Mouse (Mus musculus) embryonic facial prominence, embryonic 15.5 days (tissue): Measurements from ENCODE around the gene Mpnd. TPM values are rescaled to one million over a fixed set of nuclear protein-coding genes. Genes with fewer than 3 reads are reported as not detected.

Experiments used
- ATAC-seq: fragments of 200-750 bp; cut with Nextera tagmentation; 2 replicates; pipeline ENCODE4 v1.8.0; 2017; ENCODE audit warnings: low read depth, moderate TSS enrichment; ENCODE audit not compliant: insufficient number of reproducible peaks, low FRiP score, low TSS enrichment
- H3K27ac ChIP-seq: fragments of 300-500 bp; sonication (generic); replicated peaks from 2 replicates; pipeline ENCODE4 v1.5.1; 2015; ENCODE audit warnings: mild to moderate bottlenecking, inconsistent platforms
- H3K27me3 ChIP-seq: fragments of 300-500 bp; sonication (generic); 2 replicates; pipeline ENCODE4 v1.6.1; 2015; ENCODE audit warnings: inconsistent platforms
- H3K36me3 ChIP-seq: fragments of 300-500 bp; sonication (generic); 2 replicates; pipeline ENCODE4 v1.6.1; 2015; ENCODE audit warnings: mild to moderate bottlenecking, inconsistent platforms
- H3K4me1 ChIP-seq: fragments of 300-500 bp; sonication (generic); 2 replicates; pipeline ENCODE4 v1.6.1; 2015; ENCODE audit warnings: inconsistent platforms
- H3K4me2 ChIP-seq: fragments of 300-500 bp; sonication (generic); replicated peaks from 2 replicates; pipeline ENCODE4 v1.6.1; 2015; ENCODE audit warnings: mild to moderate bottlenecking, inconsistent platforms
- H3K4me3 ChIP-seq: fragments of 300-500 bp; sonication (generic); replicated peaks from 2 replicates; pipeline ENCODE4 v1.5.1; 2015; ENCODE audit warnings: mild to moderate bottlenecking, inconsistent platforms
- H3K9ac ChIP-seq: fragments of 300-500 bp; sonication (generic); 2 replicates; pipeline ENCODE4 v1.6.1; 2015; ENCODE audit warnings: inconsistent platforms
- H3K9me3 ChIP-seq: fragments of 300-500 bp; sonication (generic); replicated peaks from 2 replicates; pipeline ENCODE4 v1.6.1; 2016; ENCODE audit warnings: inconsistent platforms
- WGBS: fragments of 180-500 bp; shearing (Covaris S2); methylation state at CpG from one replicate; pipeline ENCODE4 v1.1.7; 2015; 5-methylcytosine and 5-hydroxymethylcytosine counted together
- polyA plus RNA-seq: library from polyadenylated mRNA; unstranded; fragments of >200 nt; fragmentation: Nextera tagmentation; extraction: Ambion mirVana; gene quantifications from 2 replicates; pipeline ENCODE4 v1.2.1, GENCODE M21; 2015

Mpnd gene
- polyA plus RNA-seq, 1 experiment from 2014 or later = 97.2 TPM

DNA sequence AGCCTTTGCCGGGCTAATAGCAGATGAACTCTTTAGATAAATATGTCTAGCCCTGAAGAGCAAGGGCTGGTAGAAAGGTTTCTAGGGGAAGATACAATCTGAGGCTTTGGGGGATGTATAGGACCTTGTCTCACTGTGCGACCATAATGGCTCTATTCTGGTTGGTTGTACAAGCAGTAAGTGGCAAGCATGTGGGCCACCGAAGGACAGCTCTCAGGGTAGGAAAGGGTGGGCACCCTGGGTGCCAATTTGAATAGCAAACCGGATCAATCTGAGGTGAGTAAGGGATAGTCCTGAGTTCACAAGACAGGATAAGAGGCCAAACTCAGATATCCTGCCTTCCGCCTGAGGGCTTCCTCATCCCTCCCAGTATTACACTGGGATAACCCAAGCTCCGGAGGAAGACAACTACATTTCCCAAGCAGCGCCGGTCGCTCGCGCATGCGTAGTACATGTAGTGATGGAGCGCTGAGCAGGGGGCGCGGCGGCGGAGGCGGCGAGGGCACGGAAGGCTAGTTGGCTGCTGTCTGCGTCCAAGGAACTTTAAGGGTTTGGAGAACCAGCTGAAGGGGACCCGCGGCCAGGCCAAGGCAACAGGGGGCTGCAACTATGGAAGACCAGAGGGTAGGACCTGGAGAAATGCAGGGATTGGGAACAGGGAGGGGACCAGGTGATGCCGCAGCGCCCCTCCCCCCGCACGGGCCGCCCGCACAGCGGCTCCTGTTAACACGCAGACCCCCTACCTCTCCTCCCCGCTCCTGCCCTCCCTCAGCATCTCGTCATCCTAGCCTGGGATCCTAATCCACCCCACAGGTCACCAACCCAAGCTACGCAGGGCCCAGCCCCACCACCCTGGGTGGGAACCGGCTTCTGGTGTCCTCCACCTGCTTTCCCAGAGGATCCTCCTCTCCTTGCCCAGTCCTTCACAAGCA is 19.2 kb upstream of the Mpnd start, which contains the start of gene Fsd1:
TSS of gene Fsd1 (plus strand) at position 480 of the 932 bp plus-strand sequence.
- ATAC-seq = peak; percentile 15; the same call in 1 of the 2 replicates
- peak within 1 kb of the TSS; percentile 16 for H3K9ac ChIP-seq

DNA sequence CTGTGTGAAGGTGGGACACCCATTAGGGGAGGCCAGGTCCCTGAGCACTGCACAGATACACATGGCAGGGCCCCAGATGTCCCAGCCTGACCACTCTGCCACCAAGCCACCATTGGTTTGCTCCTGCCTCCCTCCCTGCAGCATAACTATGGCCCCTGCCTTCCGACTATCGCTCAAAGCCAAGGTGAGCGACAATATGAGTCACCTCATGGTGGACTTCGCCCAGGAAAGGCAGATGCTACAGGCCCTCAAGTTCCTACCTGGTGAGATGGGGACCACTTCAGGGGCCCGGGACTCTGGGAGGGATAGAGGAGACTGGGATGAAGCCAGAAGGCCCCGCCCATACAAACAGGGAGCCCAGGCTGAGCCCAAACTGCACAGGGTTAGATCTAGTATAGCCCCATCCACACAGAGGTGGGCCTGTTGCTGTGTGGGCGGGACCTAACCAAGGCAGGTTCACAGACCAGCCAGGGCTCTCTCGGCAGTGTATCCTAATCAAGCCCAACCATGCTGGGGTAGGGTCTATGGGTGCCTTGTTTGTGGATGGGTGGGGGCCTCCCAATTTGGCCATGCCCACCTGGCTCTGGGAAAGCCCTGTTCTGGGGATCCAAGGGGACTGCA is 15.1 kb upstream of the Mpnd start:
- no peaks in the 10 kb centered on the region for H3K9me3 ChIP-seq
- H3K4me3 ChIP-seq = no peak overlapping the region
- 87% methylated on average over 8 of the region's 8 CpGs for WGBS
- no peak overlapping the region for H3K9ac ChIP-seq
- no peak overlapping the region for H3K4me2 ChIP-seq
- no peak for ATAC-seq
- H3K36me3 ChIP-seq = no peaks in the 10 kb centered on the region
- H3K27ac ChIP-seq = no peak overlapping the region
- no peaks in the 10 kb centered on the region for H3K27me3 ChIP-seq
- H3K4me1 ChIP-seq = peaks cover 12% of the 10 kb centered on the region

More for the DNA sequence above, 19.2 kb upstream of the Mpnd start, which contains the start of gene Fsd1:
- H3K36me3 ChIP-seq = no peaks in the 10 kb centered on the region
- peak within 1 kb of the TSS; percentile 87 for H3K4me2 ChIP-seq
- no peak within 1 kb of the TSS for H3K27ac ChIP-seq
- WGBS = 7% methylated on average over 35 of the region's 35 CpGs
- H3K4me3 ChIP-seq = peak within 1 kb of the TSS; percentile 53
- peaks cover 12% of the 10 kb centered on the region for H3K4me1 ChIP-seq
- no peaks in the 10 kb centered on the region for H3K27me3 ChIP-seq
- no peaks in the 10 kb centered on the region for H3K9me3 ChIP-seq

DNA sequence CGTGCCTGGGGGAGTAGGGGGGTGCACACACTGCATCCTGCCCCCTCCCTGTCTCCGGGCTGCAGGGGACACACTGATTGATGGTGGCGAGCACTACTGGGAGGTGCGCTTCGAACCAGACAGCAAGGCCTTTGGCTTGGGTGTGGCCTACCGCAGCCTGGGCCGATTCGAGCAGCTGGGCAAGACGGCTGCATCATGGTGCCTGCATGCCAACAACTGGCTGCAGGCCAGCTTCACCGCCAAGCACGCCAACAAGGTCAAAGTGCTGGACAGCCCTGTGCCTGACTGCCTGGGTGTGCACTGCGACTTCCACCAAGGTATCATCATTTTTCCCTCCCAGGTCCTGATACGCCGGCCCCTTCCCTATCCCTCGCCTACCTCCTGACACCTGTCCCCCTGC is 9.5 kb upstream of the Mpnd start:
- no peak overlapping the region for H3K4me3 ChIP-seq
- no peak overlapping the region for H3K27ac ChIP-seq
- no peaks in the 10 kb centered on the region for H3K9me3 ChIP-seq
- 80% methylated on average over 15 of the region's 15 CpGs for WGBS
- ATAC-seq = no peak
- H3K4me2 ChIP-seq = no peak overlapping the region
- H3K9ac ChIP-seq = no peak overlapping the region
- H3K4me1 ChIP-seq = peaks cover 6% of the 10 kb centered on the region; the same call in 1 of the 2 replicates
- peaks cover 10% of the 10 kb centered on the region for H3K27me3 ChIP-seq
- H3K36me3 ChIP-seq = peaks cover 11% of the 10 kb centered on the region; the same call in 1 of the 2 replicates

DNA sequence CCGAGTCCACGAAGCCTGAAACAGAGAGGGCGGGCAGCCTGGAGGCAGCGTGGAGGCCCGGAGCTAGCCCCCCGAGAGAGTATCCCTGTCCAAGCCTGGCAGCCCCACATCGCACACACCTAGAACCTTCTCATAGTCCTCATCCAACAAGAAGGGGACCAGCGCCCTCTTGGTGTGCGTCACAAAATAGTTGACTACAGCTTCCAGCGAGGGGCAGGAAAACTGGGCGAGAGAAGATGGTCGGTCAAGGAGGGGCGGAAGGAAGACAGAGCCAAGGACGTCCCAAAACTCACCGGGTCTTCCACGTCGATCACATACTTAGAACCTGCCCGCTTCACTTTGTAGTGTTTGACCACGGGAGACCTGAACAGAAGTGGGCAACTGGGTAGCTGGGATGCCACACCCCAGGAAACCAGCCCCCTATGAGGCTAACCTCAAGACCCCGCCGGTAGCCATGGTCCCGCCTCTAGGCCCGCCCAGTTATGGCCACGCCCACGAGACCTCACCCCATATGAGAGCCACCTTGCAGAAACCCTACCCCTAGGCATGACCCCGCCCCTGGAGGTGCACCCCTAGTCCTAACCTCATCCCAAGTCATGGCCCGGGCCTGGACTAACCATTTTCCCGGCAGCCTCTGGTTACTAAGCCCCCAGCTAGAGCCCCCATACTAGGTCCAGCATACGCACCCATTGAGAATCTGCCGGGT is 5.6 kb upstream of the Mpnd start:
- Histone ChIP-seq H3K9ac (no peak overlapping the region), H3K27me3 (peaks cover 10% of the 10 kb centered on the region), H3K4me2 (peak overlapping the region; percentile 28), H3K4me1 (peaks cover 6% of the 10 kb centered on the region; the same call in 1 of the 2 replicates), H3K4me3 (peak overlapping the region; percentile 2), H3K36me3 (peaks cover 11% of the 10 kb centered on the region; the same call in 1 of the 2 replicates), H3K27ac (no peak overlapping the region), H3K9me3 (no peaks in the 10 kb centered on the region)
- WGBS = 6% methylated on average over 30 of the region's 30 CpGs
- no peak for ATAC-seq

DNA sequence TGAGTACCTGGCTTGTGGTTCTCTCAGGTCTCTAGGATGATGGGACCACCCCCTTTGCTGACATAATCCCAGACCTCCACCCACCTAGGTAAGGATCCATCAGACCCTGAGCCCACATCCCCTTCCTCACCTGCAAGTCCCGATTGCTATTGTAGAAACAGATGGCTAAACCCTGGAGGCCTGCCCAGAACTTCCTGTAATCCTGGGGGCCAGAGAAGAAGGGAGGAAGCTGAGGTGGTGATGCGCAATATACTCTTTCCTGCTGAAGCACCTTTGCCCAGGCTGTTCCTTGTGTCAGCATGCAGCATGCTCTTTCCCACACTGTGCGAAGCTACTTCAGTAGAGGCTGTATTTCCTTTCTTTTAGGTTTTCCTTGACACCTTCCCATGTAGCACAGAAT is 2.5 kb upstream of the Mpnd start:
- no peak overlapping the region for H3K27ac ChIP-seq
- WGBS = 76% methylated on average over 3 of the region's 3 CpGs
- 0 out of 2 replicates have a peak, but pooled peaks cover under 1% of the 10 kb centered on the region for H3K36me3 ChIP-seq
- H3K9me3 ChIP-seq = no peaks in the 10 kb centered on the region
- H3K4me2 ChIP-seq = no peak overlapping the region
- no peak for ATAC-seq
- H3K27me3 ChIP-seq = peaks cover 10% of the 10 kb centered on the region
- H3K4me3 ChIP-seq = no peak overlapping the region
- H3K4me1 ChIP-seq = peaks cover 15% of the 10 kb centered on the region
- no peak overlapping the region for H3K9ac ChIP-seq

DNA sequence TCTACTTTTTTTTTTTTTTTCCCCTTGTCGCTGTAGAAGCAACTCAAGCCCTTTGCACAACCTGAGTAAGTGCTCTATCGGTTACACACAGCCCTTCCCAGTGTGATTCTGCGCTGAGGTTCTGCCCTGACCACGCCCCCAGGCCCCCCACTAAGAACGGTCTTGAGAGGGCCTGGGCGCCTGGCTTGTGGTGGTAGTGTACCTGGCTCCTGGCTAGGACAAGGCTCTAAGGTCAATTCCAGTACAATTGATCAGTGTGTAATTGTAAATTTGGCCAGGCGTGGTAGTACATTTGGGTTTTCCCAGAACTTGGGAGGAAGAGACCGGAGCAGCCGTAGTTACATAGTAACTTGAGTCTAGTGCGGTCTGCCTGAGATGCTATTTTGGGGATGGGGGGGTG is 1.4 kb downstream of the Mpnd start:
- Histone ChIP-seq H3K9ac (no peak overlapping the region), H3K4me1 (peaks cover 31% of the 10 kb centered on the region), H3K9me3 (no peaks in the 10 kb centered on the region), H3K27me3 (no peaks in the 10 kb centered on the region), H3K4me2 (no peak overlapping the region), H3K36me3 (peaks cover 8% of the 10 kb centered on the region), H3K27ac (0 out of 2 replicates have a peak overlapping the region, but pooled peaks have one; percentile 44), H3K4me3 (no peak overlapping the region)
- ATAC-seq = no peak
- WGBS = 47% methylated on average over 10 of the region's 10 CpGs

DNA sequence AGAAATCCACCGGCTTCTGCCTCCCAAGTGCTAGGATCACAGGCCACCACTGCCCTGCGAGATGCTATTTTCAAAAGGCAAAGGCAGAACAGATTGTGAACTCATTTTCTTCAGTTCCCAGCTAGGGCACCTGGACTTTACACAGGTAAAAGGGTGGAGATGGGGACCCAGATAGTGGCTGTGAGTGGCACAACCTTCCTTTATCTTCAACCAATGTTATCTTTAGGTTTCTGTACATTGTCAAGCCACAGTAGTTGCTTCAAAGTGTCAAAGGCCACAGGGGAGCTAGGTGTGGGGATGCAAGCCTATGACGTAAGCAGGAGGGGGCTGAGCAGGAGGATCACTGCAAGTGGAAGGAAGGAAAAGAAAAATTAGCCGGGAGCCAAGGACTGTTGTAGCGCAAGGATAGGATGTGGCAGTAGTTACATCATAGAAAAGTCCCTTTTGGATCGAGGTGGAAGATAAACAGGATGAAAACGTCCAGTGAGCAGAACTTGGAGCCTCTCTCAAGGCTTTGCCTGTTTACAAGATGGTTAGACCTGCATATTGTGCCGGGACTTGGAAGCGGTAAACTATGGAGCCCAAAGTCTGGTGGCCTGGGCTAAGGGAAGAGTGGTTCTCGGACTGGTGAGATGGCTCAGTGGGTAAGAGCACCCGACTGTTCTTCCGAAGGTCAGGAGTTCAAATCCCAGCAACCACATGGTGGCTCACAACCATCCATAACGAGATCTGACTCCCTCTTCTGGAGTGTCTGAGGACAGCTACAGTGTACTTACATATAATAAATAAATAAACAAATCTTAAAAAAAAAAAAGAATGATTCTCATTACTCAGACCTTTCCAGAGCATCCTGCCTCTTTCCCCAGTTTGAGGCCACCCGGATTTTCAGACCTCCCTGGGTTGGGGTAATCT is 2.2 kb downstream of the Mpnd start:
- H3K4me1 ChIP-seq = peaks cover 31% of the 10 kb centered on the region
- peak overlapping the region; percentile 90 for H3K27ac ChIP-seq
- 24% methylated on average over 14 of the region's 14 CpGs for WGBS
- H3K9ac ChIP-seq = no peak overlapping the region
- peak overlapping the region; percentile 99 for H3K4me2 ChIP-seq
- H3K9me3 ChIP-seq = no peaks in the 10 kb centered on the region
- H3K27me3 ChIP-seq = no peaks in the 10 kb centered on the region
- peaks cover 15% of the 10 kb centered on the region for H3K36me3 ChIP-seq
- ATAC-seq = peak; percentile 5; the same call in 1 of the 2 replicates
- peak overlapping the region; percentile 67 for H3K4me3 ChIP-seq

DNA sequence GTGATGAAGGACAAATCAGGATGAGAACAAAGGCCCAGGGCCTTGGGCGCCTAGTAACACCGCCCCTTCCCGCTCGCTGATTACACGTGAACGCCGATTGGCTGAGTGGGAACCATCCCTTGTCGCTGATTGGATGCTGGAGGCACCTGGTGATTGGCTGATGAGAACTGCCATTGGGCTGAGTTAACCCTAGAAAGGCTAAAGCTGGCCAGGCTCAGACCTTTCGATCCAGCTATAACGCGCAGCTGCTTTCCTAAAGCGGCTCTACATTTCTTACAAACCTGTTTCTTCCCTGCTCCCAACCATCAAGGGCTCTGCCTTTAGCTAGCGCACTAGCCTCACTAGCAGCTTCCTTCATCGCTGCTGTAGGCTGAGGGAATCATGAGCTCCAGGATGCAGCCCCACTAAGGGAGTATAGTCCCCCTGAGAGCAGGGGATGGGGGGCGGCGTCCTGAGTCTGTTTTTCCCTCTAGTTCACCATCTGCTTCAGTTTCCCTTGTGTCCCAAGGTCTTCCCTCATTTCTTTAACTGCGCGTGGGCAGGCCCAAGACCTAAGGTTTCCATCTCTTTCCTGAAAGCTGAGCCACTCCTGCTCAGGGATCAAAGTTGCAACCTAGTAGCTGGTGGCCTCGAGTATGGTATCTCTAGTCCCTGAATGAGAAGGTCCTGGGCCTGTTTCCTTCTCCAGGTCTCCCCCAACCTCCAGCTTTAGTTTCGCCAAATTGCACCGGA is 3.0 kb downstream of the Mpnd start:
- WGBS = under 1% methylated on average over 21 of the region's 21 CpGs
- Histone ChIP-seq H3K36me3 (peaks cover 21% of the 10 kb centered on the region), H3K27me3 (no peaks in the 10 kb centered on the region), H3K4me3 (peak overlapping the region; percentile 67), H3K9ac (peak overlapping the region; percentile 31; the same call in 1 of the 2 replicates), H3K4me2 (peak overlapping the region; percentile 99), H3K9me3 (no peaks in the 10 kb centered on the region), H3K27ac (peak overlapping the region; percentile 90), H3K4me1 (peaks cover 31% of the 10 kb centered on the region)
- peak; percentile 93 for ATAC-seq

DNA sequence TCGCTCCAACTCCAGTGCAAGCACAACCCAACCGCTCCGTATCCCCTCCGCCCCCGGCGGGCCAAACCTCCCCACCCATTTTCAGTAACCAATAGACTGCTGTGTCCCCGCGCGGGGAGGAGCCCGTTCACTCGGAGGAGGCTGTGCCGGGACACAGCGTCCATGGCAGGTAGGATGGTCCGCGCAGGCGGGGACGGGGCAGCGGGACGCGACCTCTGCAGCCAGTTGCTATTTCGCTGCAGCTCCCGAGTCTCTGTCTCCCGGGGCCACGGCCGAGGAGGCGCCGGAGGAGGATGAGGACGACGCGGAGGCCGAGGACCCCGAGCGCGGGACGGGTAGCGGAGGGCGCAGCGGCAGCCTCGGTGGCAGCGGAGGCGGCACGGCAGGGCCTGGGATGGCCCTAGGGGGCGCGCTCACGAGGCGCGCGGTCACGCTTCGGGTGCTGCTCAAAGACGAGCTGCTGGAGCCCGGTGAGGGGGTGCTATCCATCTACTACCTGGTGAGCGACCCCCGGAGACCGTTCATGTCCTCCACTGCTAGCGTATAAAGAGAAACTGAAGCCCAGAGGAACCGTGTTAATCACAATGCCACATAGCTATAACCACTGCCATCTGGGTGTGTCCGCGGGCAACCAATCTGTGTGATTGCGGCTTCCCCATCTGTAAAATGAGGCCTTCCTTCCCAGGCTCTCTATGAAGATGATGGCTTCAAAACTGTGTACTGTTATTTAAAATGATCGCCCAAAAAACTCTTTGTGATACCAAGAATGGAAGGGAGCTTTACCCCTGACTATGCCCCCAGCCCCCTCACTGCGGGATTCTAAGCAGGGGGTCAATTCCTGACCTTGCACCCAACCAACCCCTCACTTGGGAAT is 3.8 kb downstream of the Mpnd start:
- H3K4me3 ChIP-seq = peak overlapping the region; percentile 67
- H3K9ac ChIP-seq = peak overlapping the region; percentile 66
- peak overlapping the region; percentile 90 for H3K27ac ChIP-seq
- ATAC-seq = peak; percentile 89
- peaks cover 31% of the 10 kb centered on the region for H3K4me1 ChIP-seq
- H3K36me3 ChIP-seq = peaks cover 29% of the 10 kb centered on the region
- H3K9me3 ChIP-seq = no peaks in the 10 kb centered on the region
- under 1% methylated on average over 61 of the region's 62 CpGs for WGBS
- peak overlapping the region; percentile 99 for H3K4me2 ChIP-seq
- no peaks in the 10 kb centered on the region for H3K27me3 ChIP-seq
